Mouse (Mus musculus): Measurements from ENCODE around the gene Vasp.

Gene Vasp

DNA sequence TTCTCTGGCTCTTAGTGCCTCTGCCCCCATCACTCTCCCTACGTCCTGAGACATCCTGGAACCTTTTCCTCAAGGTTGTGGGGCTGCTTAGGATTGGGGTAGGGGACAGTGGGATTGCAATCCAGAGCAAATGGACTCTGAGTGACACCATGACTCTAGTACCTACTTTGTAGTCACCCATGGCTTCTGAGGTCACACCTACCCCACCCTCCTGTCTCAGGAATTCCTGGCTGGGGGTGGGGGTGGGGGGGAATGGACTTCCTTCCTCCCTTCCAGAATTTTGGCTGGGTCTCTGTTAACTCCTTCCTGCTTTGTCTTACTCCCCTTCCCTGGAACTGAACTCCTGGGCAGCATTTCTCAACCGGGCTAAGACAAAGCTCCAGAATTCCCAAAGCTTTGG, 58.2 kb downstream of the Vasp start:
- no peak for DNase-seq (ENCODE audit: extremely low read depth, low read depth, low spot score)

DNA sequence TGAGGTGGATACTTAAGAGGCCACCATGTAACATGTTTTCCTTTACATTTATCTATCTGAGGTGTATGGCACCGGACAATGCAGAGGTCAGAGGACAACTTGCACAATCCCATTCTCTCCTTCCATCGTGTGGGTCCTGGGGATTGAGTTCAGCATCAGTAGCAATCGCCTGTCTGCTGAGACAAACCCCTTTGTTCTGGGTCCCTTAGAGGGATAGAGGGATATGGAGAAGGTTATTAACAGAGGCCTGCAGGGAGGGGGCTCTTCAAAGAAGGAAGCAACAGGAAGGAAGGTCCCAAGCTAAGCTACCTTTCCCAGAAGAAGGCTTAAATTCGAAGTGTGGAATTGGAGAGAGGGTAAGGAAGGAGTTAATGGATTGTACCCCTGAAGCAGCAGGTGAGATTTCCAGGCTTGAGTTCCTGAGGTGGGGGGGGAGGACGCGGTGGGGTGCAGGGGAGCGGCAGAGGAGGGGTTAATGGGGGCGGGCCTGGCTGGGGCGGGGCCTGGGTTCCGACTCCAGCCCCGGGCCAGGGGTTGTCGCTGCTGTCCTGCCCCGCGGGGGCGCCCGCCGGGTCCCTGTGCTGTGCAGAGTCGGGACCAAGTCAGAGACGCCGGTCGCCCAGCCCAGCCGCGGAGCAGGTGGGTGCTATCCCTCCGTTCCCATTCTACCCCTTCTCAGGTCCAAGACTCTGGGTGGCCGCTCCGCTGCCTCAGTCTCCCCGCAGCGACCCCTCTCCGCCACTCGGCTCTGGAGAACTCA, 59.4 kb downstream of the Vasp start, which contains the start of gene Gpr4:
Gene Gpr4, plus strand, starts transcription at position 543 of the 760 bp plus-strand sequence.
- no peak for DNase-seq (ENCODE audit: extremely low read depth, low read depth, low spot score)

DNA sequence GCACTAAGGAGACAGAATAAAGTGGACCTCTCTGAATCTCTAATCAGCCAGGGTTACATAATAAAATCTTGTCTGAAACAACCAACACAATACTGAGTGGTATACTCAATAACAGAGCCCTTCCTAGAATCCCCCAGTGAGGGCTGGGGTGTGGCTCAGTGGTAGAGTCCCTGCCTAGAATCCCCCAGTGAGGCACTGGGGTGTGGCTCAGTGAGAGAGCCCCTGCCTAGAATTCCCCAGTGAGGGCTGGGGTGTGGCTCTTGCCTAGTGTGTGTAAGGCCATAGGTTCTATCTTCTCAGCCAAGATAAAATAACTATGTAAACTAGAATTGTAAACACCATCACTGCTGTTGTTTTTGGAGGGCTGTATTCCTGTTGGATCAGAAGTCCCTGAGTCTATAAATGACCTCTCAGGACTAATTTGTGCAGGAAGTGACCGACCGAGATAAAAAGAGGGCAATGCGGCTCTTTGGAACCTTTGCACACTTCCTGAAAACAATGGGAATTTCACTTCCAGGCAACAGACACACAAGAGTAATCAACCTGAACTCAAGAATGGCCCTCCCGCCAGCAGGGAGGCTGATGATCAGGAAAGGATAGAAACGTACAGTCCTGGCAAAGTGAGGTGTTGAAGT, 60.5 kb downstream of the Vasp start:
- no peak for DNase-seq (ENCODE audit: extremely low read depth, low read depth, low spot score)

DNA sequence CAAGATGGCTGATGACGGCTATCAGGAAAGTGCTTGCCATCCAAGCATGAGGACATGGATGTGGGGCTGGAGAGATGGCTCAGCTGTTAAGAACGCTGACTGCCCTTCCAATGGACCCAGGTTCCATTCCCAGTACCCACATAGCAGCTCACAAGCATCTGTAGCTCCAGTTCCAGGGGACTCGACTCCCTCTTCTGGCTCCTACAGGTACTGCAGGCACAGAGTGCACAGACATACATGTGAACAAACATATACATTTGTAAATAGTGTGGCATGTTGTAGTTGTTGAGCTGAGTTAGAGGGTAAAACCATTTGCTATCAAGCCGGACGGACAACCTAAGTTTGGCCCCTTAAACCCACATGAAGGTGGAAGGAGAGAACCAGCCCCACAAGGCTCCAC, 61.6 kb downstream of the Vasp start:
- no peak for DNase-seq (ENCODE audit: extremely low read depth, low read depth, low spot score)

DNA sequence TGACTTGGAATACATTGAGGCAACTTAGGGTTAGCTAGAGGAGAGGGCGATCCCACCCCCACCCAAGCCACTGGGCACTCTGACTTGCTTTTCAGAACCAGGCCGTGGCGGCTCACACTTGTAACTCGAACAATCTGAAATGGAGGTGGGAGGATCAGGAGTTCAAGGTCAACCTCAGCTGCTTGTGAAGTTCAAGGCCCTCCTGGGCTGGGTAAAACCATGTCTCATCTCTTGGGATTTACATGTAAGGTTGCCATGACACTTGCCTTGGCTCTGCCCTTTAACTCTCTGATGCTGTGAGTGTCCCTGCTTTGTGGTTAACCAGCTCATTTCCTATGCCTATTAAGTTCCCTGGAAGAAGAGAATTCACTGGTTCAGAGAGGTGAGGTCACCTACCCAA, 62.1 kb downstream of the Vasp start:
- DNase-seq (ENCODE audit: extremely low read depth, low read depth, low spot score) = no peak

DNA sequence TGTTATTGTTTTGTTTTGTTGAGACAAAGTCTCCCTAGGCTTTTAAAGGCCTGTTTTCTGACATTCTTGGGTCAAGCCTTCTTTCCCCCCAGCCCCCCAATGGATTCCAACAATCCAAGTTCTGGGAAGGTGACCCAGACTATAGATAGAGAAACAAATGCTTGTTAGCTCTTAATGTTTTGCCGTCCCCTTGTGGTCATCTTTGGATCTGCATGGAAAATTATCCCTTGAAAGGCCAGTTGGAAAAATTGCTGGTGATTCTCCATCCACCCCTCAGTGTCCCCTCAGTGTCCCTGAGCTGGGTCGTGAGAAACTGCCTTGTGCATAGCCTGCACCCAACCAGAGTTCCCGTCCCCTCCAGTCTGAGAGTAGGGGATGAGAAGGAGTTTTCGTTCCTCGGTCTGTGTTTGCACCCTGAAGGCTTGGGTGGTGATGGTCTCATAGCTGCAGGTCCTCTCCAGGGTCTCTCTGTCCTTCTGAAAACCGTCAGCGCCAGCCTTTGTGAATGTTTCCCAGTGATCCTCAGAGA, 62.6 kb downstream of the Vasp start:
- DNase-seq (ENCODE audit: extremely low read depth, low read depth, low spot score) = no peak

DNA sequence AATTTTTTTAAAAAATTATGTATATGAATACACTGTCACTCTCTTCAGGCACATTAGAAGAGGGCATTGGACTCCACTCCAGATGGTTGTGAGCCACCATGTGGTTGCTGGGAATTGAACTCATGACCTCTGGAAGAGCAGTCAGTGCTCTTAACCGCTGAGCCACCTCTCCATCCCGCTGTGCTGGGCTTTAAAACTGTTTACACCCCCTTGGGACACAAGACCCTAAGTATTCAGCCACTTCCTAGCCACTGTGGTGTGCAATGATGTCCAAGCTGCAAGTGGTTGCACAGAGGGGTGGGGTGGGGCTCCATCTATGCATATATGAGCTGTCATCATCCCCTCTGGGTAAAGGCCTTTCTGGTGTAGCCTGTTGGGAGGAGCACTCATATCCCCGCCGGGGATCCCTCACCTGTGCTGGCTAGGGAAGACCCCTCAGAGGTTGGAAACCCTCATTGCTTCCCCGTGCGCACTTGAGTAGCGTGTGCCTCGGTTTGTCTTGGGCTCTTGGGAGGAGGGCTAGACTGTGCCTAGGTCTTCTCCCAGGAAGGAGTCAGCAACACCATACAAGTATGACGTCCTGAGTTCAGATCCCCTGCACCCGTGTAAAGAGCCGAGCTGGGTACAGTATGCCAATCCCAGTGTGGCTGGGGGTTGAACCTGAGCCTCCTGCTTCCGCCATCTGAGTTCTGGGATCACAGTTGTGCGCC, 63.3 kb downstream of the Vasp start:
- DNase-seq (ENCODE audit: extremely low read depth, low read depth, low spot score) = no peak
